Mouse (Mus musculus) forebrain, embryonic 15.5 days (tissue): ENCODE data around the gene Coro1c. TPM values are rescaled to one million over a fixed set of nuclear protein-coding genes. Genes with fewer than 3 reads are reported as not detected.

Source experiments
- ATAC-seq: fragments of 200-750 bp; cut with Nextera tagmentation; replicated peaks from 2 replicates; pipeline ENCODE4 v1.8.0; 2017; ENCODE audit warnings: mild to moderate bottlenecking, moderate TSS enrichment, moderate library complexity
- H3K27ac ChIP-seq: fragments of 300-500 bp; sonication (generic); replicated peaks from 2 replicates; pipeline ENCODE4 v1.5.1; 2015; ENCODE audit warnings: mild to moderate bottlenecking, inconsistent platforms
- H3K27me3 ChIP-seq: fragments of 300-500 bp; sonication (generic); 2 replicates; pipeline ENCODE4 v1.6.1; 2015; ENCODE audit warnings: inconsistent platforms
- H3K36me3 ChIP-seq: fragments of 300-500 bp; sonication (generic); 2 replicates; pipeline ENCODE4 v1.6.1; 2015; ENCODE audit warnings: mild to moderate bottlenecking, inconsistent platforms
- H3K4me1 ChIP-seq: fragments of 300-500 bp; sonication (generic); 2 replicates; pipeline ENCODE4 v1.6.1; 2015; ENCODE audit warnings: inconsistent platforms
- H3K4me2 ChIP-seq: fragments of 300-500 bp; sonication (generic); replicated peaks from 2 replicates; pipeline ENCODE4 v1.6.1; 2015; ENCODE audit warnings: mild to moderate bottlenecking, inconsistent platforms
- H3K4me3 ChIP-seq: fragments of 300-500 bp; sonication (generic); 2 replicates; pipeline ENCODE4 v1.5.1; 2015; ENCODE audit warnings: mild to moderate bottlenecking, inconsistent platforms
- H3K9ac ChIP-seq: fragments of 300-500 bp; sonication (generic); replicated peaks from 2 replicates; pipeline ENCODE4 v1.6.1; 2015; ENCODE audit warnings: mild to moderate bottlenecking, inconsistent platforms
- H3K9me3 ChIP-seq: fragments of 300-500 bp; sonication (generic); 2 replicates; pipeline ENCODE4 v1.6.1; 2016; ENCODE audit warnings: inconsistent platforms
- WGBS: fragments of 180-500 bp; shearing (Covaris S2); methylation state at CpG from one replicate; pipeline ENCODE4 v1.1.7; 2015; ENCODE audit warnings: mixed read lengths; 5-methylcytosine and 5-hydroxymethylcytosine counted together
- polyA plus RNA-seq: library from polyadenylated mRNA; unstranded; fragments of >200 nt; fragmentation: Nextera tagmentation; extraction: Ambion mirVana; gene quantifications from 2 replicates; pipeline ENCODE4 v1.2.1, GENCODE M21; 2015

The Coro1c gene
- polyA plus RNA-seq, 1 experiment from 2014 or later = 224 TPM

DNA sequence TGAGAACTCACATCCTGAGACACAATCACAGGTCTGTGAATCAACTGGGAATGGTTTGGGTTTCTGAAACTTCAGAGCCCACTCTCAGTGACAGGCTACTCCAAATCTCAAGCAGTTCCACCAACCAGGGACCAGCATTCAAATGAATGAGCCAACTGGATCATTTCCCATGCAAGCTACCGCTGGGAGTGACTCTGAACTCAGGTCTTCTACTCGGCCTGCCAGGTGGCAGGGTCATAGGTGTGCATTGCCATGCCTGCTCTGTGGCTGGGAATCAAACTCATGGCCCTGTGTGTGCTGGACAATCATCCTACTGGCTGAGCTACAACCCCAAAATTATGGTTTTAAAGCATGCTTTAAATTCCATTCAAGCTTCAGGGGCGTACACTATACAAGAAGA lies 31.0 kb downstream of the Coro1c start:
- H3K36me3 ChIP-seq = peaks cover 23% of the 10 kb centered on the region
- H3K4me3 ChIP-seq = no peak overlapping the region
- no peak overlapping the region for H3K9ac ChIP-seq
- no peaks in the 10 kb centered on the region for H3K9me3 ChIP-seq
- no peak for ATAC-seq
- peaks cover 53% of the 10 kb centered on the region for H3K4me1 ChIP-seq
- no peaks in the 10 kb centered on the region for H3K27me3 ChIP-seq
- no peak overlapping the region for H3K4me2 ChIP-seq
- H3K27ac ChIP-seq = no peak overlapping the region
- 59% methylated on average over 3 of the region's 3 CpGs for WGBS

DNA sequence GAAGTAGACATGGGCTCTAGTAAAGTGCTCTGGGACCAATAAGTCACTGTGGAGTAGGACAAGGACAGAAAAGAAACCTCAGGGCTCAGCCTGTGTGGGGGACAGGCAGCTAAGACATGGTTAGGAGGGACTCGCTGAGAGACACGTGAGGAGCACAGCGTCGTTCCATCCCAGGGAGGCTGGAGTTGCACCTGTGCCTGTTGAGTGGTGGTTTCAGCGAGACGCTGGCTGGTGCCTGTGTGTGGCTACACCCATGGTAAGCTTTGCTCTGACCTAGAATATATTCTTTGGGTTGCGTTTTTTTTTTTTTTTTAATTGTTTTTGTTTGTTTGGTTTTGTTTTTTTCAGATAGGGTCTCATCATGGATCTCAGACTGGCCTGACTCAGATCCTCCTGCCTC lies 32.4 kb downstream of the Coro1c start:
- Histone ChIP-seq H3K4me1 (peaks cover 54% of the 10 kb centered on the region), H3K27ac (peak overlapping the region; percentile 98; the same call in 1 of the 2 replicates), H3K27me3 (no peaks in the 10 kb centered on the region), H3K4me3 (no peak overlapping the region), H3K9ac (no peak overlapping the region), H3K4me2 (no peak overlapping the region), H3K36me3 (peaks cover 23% of the 10 kb centered on the region), H3K9me3 (no peaks in the 10 kb centered on the region)
- no peak for ATAC-seq
- 88% methylated on average over 7 of the region's 7 CpGs for WGBS

DNA sequence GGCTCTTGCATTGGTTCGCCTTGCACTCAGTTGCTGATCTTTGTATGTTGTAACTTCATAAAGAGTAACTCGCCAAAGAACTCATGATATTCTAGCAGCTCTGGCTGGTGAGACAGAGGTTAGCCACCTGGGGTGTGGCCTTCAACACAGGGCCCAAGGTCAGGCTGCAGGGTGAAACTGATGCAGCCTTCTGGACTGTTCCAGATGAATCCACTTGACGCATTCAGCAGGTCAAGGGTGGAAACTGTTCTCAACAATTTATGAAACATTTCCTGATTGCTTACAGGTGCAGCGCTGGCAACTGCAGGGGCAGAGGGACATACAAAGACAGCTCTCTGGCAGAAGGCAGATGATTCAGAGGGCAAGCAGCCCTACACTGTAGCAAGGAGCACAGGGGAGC lies 32.9 kb downstream of the Coro1c start:
- Histone ChIP-seq H3K36me3 (peaks cover 22% of the 10 kb centered on the region), H3K9ac (no peak overlapping the region), H3K4me2 (no peak overlapping the region), H3K4me3 (no peak overlapping the region), H3K27ac (peak overlapping the region; percentile 98; the same call in 1 of the 2 replicates), H3K27me3 (no peaks in the 10 kb centered on the region), H3K4me1 (peaks cover 55% of the 10 kb centered on the region), H3K9me3 (no peaks in the 10 kb centered on the region)
- 94% methylated on average over 4 of the region's 4 CpGs for WGBS
- no peak for ATAC-seq

DNA sequence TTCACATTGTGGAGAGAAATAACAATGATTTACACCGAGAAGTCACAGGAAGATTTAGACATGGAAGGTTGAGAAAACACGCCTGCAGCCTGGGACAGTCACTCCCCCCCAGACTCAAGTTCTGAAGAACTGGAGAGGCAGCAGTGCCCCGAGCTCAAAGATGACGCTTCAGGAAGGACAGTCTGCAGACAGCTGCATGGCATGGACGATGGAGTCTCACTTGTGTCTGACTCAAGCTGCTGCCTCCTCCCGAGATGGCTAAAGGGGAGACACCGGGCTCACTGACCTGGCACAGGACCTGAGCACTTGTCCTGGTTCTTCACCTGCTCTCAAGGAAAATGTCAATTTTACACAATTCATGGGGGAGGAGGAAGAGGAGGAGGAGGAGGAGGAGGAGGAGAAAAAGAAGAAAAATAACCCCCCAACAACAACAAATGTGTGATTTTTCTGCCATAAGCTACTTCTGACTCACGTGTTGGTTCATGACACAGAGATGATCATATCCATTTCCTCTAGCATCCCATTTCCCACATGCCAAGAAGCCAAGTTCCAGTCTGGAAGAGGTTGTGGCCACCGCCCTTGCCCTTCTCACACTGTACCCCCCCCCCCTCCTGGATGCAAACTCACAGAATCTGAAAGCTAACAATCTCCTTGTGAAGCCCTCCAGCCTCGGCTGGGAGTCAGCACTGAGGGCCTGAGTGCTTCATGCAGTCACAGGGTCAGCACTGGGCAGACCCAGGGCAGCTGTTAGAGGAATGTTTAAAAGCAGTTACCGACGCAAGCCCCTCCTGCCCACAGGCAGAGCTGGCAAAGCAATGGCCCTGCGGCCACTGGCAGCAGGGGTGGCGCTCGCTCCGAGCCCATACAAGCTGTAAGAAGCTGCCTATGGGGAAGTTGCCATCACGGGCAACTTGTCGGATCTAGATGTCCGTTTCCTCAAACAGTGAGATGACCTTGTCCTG lies 34.2 kb downstream of the Coro1c start:
- Histone ChIP-seq H3K27me3 (no peaks in the 10 kb centered on the region), H3K4me1 (peaks cover 68% of the 10 kb centered on the region), H3K9me3 (no peaks in the 10 kb centered on the region), H3K27ac (peak overlapping the region; percentile 98), H3K4me2 (peak overlapping the region; percentile 33), H3K4me3 (no peak overlapping the region), H3K36me3 (peaks cover 12% of the 10 kb centered on the region), H3K9ac (peak overlapping the region; percentile 47)
- 45% methylated on average over 19 of the region's 19 CpGs for WGBS
- ATAC-seq = no peak

DNA sequence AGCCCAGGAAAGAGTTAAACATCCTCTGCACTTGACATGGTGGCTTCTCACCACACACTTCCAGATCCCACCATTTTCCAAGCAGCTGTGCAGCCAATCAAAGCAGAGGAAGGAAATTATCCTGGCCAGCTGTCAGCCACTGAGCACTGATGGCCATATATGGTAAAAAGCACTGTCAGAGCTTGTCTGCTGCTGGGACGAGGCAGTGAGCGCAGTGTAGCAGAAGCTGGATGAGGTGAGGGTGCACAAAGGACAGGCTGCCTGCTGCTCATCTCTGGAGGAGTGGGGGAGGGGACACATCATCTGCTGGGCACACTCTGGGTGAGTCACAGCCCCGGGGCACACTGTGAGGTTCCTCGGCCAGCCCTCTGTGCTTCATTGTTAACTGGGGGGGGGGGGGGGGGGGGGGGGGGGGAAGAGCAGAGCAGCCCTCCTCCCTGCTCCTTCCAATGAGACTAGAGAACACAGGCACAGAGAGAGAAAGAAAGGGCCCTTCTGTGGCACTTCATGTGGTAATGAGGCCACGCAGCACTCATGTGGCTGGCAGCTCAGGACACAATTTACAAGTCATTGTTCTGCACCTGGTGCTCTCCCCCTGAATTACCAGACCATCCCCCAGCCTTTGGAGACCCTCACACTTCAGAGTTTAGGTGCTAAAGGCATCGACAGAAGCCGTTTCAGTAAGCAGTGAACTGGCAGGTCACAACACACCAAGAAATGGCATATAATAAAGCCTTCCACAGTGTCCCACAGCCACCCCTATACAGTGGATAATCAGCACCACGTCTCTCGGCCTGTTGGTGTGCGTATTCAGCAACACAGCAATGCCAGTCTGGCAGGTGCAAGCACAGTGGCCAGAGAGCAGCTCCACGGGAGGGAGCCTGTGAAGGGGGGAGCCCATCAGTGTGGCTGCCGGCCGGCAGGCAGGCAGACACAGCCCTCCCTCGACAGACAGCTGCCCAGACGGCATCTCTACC lies 35.3 kb downstream of the Coro1c start:
- H3K9me3 ChIP-seq = no peaks in the 10 kb centered on the region
- peaks cover 79% of the 10 kb centered on the region for H3K4me1 ChIP-seq
- peak overlapping the region; percentile 33 for H3K4me2 ChIP-seq
- H3K36me3 ChIP-seq = peaks cover 11% of the 10 kb centered on the region
- H3K27ac ChIP-seq = peak overlapping the region; percentile 98
- peak overlapping the region; percentile 1; the same call in 1 of the 2 replicates for H3K4me3 ChIP-seq
- no peaks in the 10 kb centered on the region for H3K27me3 ChIP-seq
- ATAC-seq = peak; percentile 86
- peak overlapping the region; percentile 47 for H3K9ac ChIP-seq
- WGBS = 1% methylated on average over 13 of the region's 15 CpGs

DNA sequence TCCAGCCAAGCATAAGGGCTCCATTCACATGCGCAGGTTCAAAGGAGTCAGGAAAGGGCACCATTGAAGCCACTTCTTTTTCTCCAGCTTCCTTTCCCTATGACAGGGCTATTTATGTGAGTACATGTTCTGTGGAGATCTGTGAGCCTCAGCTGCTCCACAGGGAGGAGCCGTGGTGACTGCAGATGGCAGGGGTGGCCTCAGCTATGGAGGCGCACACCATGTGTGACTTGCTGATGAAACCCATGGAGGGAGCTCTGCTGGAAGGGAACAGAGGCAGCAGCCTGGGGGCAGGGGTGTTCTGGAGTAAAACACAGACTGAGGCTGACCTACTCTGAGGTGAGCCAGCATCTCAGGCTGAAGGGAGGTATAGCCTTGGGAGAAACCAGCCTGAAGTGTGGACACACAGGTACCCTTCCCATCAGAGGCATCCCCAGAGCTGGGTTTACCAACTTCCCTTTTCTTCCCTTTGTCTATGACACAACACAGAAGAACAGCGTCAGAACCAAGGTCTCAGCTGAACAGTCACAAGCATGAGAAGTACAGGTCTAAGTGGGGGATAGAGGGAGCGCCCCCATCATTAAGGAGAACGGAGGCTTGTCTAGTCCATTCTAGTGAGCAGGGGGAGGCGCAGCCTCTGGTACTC lies 36.5 kb downstream of the Coro1c start:
- peak overlapping the region; percentile 98 for H3K27ac ChIP-seq
- H3K9me3 ChIP-seq = no peaks in the 10 kb centered on the region
- no peak overlapping the region for H3K4me3 ChIP-seq
- no peaks in the 10 kb centered on the region for H3K27me3 ChIP-seq
- peaks cover 11% of the 10 kb centered on the region for H3K36me3 ChIP-seq
- ATAC-seq = no peak
- peaks cover 76% of the 10 kb centered on the region for H3K4me1 ChIP-seq
- H3K4me2 ChIP-seq = no peak overlapping the region
- no peak overlapping the region for H3K9ac ChIP-seq
- 55% methylated on average over 7 of the region's 7 CpGs for WGBS

DNA sequence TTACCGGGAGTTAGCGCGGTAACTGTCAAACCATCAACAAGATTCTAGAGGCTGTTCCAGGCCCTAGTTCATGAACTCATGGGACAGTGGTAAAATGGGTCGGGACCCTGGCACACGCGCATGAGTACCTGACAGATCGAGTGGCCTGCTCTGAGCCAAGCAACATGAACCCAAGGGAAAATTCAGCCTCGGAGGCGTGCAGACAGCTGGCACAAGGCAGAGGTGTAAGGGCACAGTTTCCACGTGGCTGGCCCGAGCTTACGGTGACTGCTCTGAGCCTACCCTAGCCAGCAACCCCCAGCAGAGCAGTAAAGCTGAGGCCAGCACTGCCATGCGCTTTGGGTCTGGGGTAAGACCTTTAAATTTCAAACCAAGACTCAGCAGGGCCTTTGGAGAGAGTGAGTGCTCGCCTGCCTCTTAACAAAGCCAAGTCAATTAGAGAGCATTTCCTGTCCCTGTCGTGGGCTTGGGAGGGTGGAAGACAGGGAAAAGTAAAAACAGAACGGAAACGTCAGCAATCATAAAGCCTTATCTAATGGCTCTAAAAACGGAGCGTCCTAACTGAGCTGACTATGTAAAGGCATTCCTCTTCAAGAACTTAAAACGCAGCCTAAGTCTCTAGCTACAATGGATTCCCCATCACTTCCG lies 38.0 kb downstream of the Coro1c start:
- ATAC-seq = no peak
- H3K9ac ChIP-seq = 0 out of 2 replicates have a peak overlapping the region, but pooled peaks have one; percentile 16

DNA sequence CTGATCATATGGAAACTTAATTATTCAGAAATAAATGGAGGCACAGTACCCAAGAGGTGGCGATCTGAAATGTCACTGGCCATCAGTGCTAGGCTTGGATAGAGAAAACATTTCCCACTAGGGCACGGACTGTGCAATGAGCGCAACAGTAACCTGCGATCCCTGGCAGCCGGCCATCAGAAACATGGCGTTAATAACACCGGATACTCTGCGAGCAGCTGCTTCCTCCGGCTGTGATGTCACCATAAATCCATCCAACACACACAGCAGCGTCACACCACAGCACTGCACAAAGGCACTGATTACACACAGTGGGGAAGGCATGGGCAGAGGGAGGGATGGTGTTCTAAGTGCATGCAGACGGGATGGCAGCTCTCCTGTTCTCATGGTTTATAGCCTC lies 39.4 kb downstream of the Coro1c start:
- WGBS = 27% methylated on average over 11 of the region's 11 CpGs
- H3K4me1 ChIP-seq = peaks cover 62% of the 10 kb centered on the region
- ATAC-seq = no peak
- no peaks in the 10 kb centered on the region for H3K27me3 ChIP-seq
- H3K27ac ChIP-seq = peak overlapping the region; percentile 98
- H3K36me3 ChIP-seq = peaks cover 11% of the 10 kb centered on the region
- no peaks in the 10 kb centered on the region for H3K9me3 ChIP-seq
- H3K4me2 ChIP-seq = no peak overlapping the region
- H3K9ac ChIP-seq = no peak overlapping the region
- H3K4me3 ChIP-seq = no peak overlapping the region

More for the DNA sequence above, 38.0 kb downstream of the Coro1c start:
- Histone ChIP-seq H3K36me3 (peaks cover 6% of the 10 kb centered on the region; the same call in 1 of the 2 replicates), H3K27ac (peak overlapping the region; percentile 98), H3K27me3 (no peaks in the 10 kb centered on the region), H3K9me3 (no peaks in the 10 kb centered on the region), H3K4me2 (no peak overlapping the region), H3K4me3 (no peak overlapping the region), H3K4me1 (peaks cover 72% of the 10 kb centered on the region)
- WGBS = 32% methylated on average over 21 of the region's 21 CpGs

DNA sequence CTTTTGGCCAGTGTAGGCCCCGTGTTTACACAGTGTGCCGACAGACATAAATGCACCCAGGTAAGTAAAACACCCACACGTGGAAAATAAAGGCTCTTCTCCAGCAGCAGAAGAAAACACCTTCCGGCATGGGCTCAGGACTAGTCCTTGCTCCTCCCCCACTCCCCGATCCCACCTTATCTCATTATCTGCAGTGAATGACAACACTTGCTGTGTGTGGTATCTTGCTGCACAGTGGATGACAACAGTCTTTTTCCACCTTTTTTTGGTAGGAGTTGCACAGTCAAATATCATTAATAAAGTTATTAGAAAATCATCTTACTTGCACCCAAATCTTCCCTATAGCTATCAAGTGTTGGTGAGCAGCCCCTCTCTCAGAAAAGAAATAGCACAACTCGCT lies 43.6 kb downstream of the Coro1c start:
- ATAC-seq = no peak
- peaks cover 46% of the 10 kb centered on the region for H3K4me1 ChIP-seq

DNA sequence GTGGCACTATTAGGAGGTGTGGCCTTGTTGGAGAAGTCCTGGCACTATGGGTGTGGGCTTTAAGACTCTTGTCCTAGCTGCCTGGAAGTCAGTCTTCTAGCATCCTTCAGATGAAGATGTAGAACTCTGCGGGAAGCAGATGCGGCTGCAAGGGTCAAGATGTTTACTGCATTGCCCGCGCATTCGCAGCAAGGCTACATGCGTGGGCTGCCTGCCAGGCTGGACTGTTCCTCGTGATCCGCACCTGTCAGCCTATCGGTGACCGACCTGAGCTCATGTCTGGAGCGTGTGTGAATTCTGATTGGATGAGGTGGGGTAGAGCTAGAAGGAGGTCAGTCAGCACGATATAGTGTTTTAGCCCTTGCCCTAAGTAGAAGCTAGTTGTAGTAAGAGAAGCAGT lies 44.6 kb downstream of the Coro1c start:
- no peak for ATAC-seq
- Histone ChIP-seq H3K4me3 (no peak overlapping the region), H3K4me2 (no peak overlapping the region), H3K4me1 (peaks cover 45% of the 10 kb centered on the region), H3K9ac (no peak overlapping the region), H3K9me3 (no peaks in the 10 kb centered on the region), H3K27ac (peak overlapping the region; percentile 80; the same call in 1 of the 2 replicates), H3K36me3 (peaks cover 15% of the 10 kb centered on the region), H3K27me3 (no peaks in the 10 kb centered on the region)
- WGBS = 91% methylated on average over 12 of the region's 12 CpGs

More for the DNA sequence above, 43.6 kb downstream of the Coro1c start:
- peaks cover 15% of the 10 kb centered on the region for H3K36me3 ChIP-seq
- no peak overlapping the region for H3K4me2 ChIP-seq
- 85% methylated on average over 6 of the region's 6 CpGs for WGBS
- H3K9me3 ChIP-seq = no peaks in the 10 kb centered on the region
- H3K9ac ChIP-seq = no peak overlapping the region
- no peak overlapping the region for H3K4me3 ChIP-seq
- H3K27ac ChIP-seq = no peak overlapping the region
- H3K27me3 ChIP-seq = no peaks in the 10 kb centered on the region

DNA sequence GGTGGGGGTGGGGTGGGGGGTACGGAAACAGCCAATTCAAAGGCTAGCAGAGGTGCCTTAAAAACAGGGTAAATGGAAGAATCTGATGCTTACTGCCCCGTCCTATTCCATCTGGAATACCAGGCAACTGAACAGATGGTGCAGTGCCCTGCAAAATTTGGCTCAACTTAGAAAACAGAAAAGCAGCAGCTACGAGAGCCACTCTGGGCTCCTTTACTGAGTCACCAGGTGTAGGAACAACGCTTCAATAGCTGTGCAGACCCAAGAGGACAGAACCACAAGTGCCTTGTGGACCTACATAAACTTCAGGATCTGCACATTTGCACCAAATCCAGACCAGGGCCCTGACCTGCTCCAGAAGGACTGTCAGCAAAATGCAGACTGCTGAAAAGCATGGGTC lies 46.1 kb downstream of the Coro1c start:
- no peak overlapping the region for H3K9ac ChIP-seq
- peak; percentile 30; the same call in 1 of the 2 replicates for ATAC-seq

More for the DNA sequence above, 46.1 kb downstream of the Coro1c start:
- Histone ChIP-seq H3K9me3 (no peaks in the 10 kb centered on the region), H3K27ac (peak overlapping the region; percentile 80), H3K4me2 (no peak overlapping the region), H3K36me3 (peaks cover 15% of the 10 kb centered on the region), H3K4me3 (no peak overlapping the region), H3K27me3 (no peaks in the 10 kb centered on the region), H3K4me1 (peaks cover 52% of the 10 kb centered on the region)
- WGBS = 58% methylated on average over 4 of the region's 4 CpGs
